Mouse (Mus musculus) embryonic facial prominence, embryonic 15.5 days (tissue): ENCODE measurements around the gene Myo1a. TPM values are rescaled to one million over a fixed set of nuclear protein-coding genes. Genes with fewer than 3 reads are reported as not detected.

ENCODE experiments used
- ATAC-seq: fragments of 200-750 bp; cut with Nextera tagmentation; 2 replicates; pipeline ENCODE4 v1.8.0; 2017; ENCODE audit warnings: low read depth, moderate TSS enrichment; ENCODE audit not compliant: insufficient number of reproducible peaks, low FRiP score, low TSS enrichment
- H3K27ac ChIP-seq: fragments of 300-500 bp; sonication (generic); replicated peaks from 2 replicates; pipeline ENCODE4 v1.5.1; 2015; ENCODE audit warnings: mild to moderate bottlenecking, inconsistent platforms
- H3K27me3 ChIP-seq: fragments of 300-500 bp; sonication (generic); 2 replicates; pipeline ENCODE4 v1.6.1; 2015; ENCODE audit warnings: inconsistent platforms
- H3K36me3 ChIP-seq: fragments of 300-500 bp; sonication (generic); 2 replicates; pipeline ENCODE4 v1.6.1; 2015; ENCODE audit warnings: mild to moderate bottlenecking, inconsistent platforms
- H3K4me1 ChIP-seq: fragments of 300-500 bp; sonication (generic); 2 replicates; pipeline ENCODE4 v1.6.1; 2015; ENCODE audit warnings: inconsistent platforms
- H3K4me2 ChIP-seq: fragments of 300-500 bp; sonication (generic); replicated peaks from 2 replicates; pipeline ENCODE4 v1.6.1; 2015; ENCODE audit warnings: mild to moderate bottlenecking, inconsistent platforms
- H3K4me3 ChIP-seq: fragments of 300-500 bp; sonication (generic); replicated peaks from 2 replicates; pipeline ENCODE4 v1.5.1; 2015; ENCODE audit warnings: mild to moderate bottlenecking, inconsistent platforms
- H3K9ac ChIP-seq: fragments of 300-500 bp; sonication (generic); 2 replicates; pipeline ENCODE4 v1.6.1; 2015; ENCODE audit warnings: inconsistent platforms
- H3K9me3 ChIP-seq: fragments of 300-500 bp; sonication (generic); replicated peaks from 2 replicates; pipeline ENCODE4 v1.6.1; 2016; ENCODE audit warnings: inconsistent platforms
- WGBS: fragments of 180-500 bp; shearing (Covaris S2); methylation state at CpG from one replicate; pipeline ENCODE4 v1.1.7; 2015; 5-methylcytosine and 5-hydroxymethylcytosine counted together
- polyA plus RNA-seq: library from polyadenylated mRNA; unstranded; fragments of >200 nt; fragmentation: Nextera tagmentation; extraction: Ambion mirVana; gene quantifications from 2 replicates; pipeline ENCODE4 v1.2.1, GENCODE M21; 2015

The Myo1a gene
- polyA plus RNA-seq, 1 experiment from 2014 or later, result 0.57 TPM

- Histone ChIP-seq H3K4me2 (peak overlapping the region; percentile 80), H3K27ac (peak overlapping the region; percentile 92), H3K27me3 (no peaks in the 10 kb centered on the region), H3K9me3 (no peaks in the 10 kb centered on the region), H3K4me1 (peaks cover 16% of the 10 kb centered on the region), H3K9ac (no peak overlapping the region), H3K36me3 (no peaks in the 10 kb centered on the region), H3K4me3 (peak overlapping the region; percentile 80)
- no peak for ATAC-seq
- 46% methylated on average over 5 of the region's 5 CpGs for WGBS
Observed at GRCm38 (mm10) chr10:127675859-127676398, 29.0 kb upstream of the Myo1a start.

GRCm38 (mm10) chr10:127676691-127677548 lies 28.1 kb upstream of the Myo1a start:
- peak overlapping the region; percentile 62 for H3K9ac ChIP-seq
- ATAC-seq, result peak; percentile 97
- peak overlapping the region; percentile 80 for H3K4me3 ChIP-seq
- no peaks in the 10 kb centered on the region for H3K9me3 ChIP-seq
- no peaks in the 10 kb centered on the region for H3K27me3 ChIP-seq
- WGBS, result under 1% methylated on average over 71 of the region's 71 CpGs
- H3K4me1 ChIP-seq, result peaks cover 16% of the 10 kb centered on the region
- no peaks in the 10 kb centered on the region for H3K36me3 ChIP-seq
- peak overlapping the region; percentile 92 for H3K27ac ChIP-seq
- peak overlapping the region; percentile 80 for H3K4me2 ChIP-seq

GRCm38 (mm10) chr10:127677591-127678336 lies 27.2 kb upstream of the Myo1a start:
- H3K4me3 ChIP-seq, result peak overlapping the region; percentile 80
- ATAC-seq, result no peak
- no peaks in the 10 kb centered on the region for H3K36me3 ChIP-seq
- 9% methylated on average over 14 of the region's 14 CpGs for whole genome bisulfite sequencing
- peak overlapping the region; percentile 75 for H3K27ac ChIP-seq
- peaks cover 16% of the 10 kb centered on the region for H3K4me1 ChIP-seq
- no peaks in the 10 kb centered on the region for H3K9me3 ChIP-seq
- peak overlapping the region; percentile 62 for H3K9ac ChIP-seq
- no peaks in the 10 kb centered on the region for H3K27me3 ChIP-seq
- H3K4me2 ChIP-seq, result peak overlapping the region; percentile 80

GRCm38 (mm10) chr10:127679208-127679607 lies 25.8 kb upstream of the Myo1a start:
- no peaks in the 10 kb centered on the region for H3K27me3 ChIP-seq
- 88% methylated on average over 1 of the region's 1 CpGs for WGBS
- H3K4me1 ChIP-seq, result peaks cover 16% of the 10 kb centered on the region
- no peaks in the 10 kb centered on the region for H3K36me3 ChIP-seq
- no peak overlapping the region for H3K27ac ChIP-seq
- no peaks in the 10 kb centered on the region for H3K9me3 ChIP-seq
- H3K4me2 ChIP-seq, result no peak overlapping the region
- no peak overlapping the region for H3K9ac ChIP-seq
- no peak for ATAC-seq
- no peak overlapping the region for H3K4me3 ChIP-seq

GRCm38 (mm10) chr10:127679881-127680280 lies 25.1 kb upstream of the Myo1a start:
- Histone ChIP-seq H3K9ac (no peak overlapping the region), H3K4me1 (peaks cover 15% of the 10 kb centered on the region), H3K36me3 (no peaks in the 10 kb centered on the region), H3K4me2 (no peak overlapping the region), H3K27ac (no peak overlapping the region), H3K27me3 (no peaks in the 10 kb centered on the region), H3K4me3 (no peak overlapping the region), H3K9me3 (no peaks in the 10 kb centered on the region)
- no peak for ATAC-seq
- WGBS, result 91% methylated on average over 3 of the region's 3 CpGs

- Histone ChIP-seq H3K4me1 (0 out of 2 replicates have a peak, but pooled peaks cover 9% of the 10 kb centered on the region), H3K9ac (no peak overlapping the region), H3K36me3 (no peaks in the 10 kb centered on the region), H3K27me3 (no peaks in the 10 kb centered on the region), H3K9me3 (no peaks in the 10 kb centered on the region), H3K4me2 (no peak overlapping the region), H3K27ac (no peak overlapping the region), H3K4me3 (no peak overlapping the region)
- 76% methylated on average over 6 of the region's 6 CpGs for whole genome bisulfite sequencing
- ATAC-seq, result no peak
Observed at GRCm38 (mm10) chr10:127682886-127683285, 22.1 kb upstream of the Myo1a start.

GRCm38 (mm10) chr10:127691053-127691452 lies 13.9 kb upstream of the Myo1a start:
- H3K27me3 ChIP-seq, result no peaks in the 10 kb centered on the region
- no peaks in the 10 kb centered on the region for H3K9me3 ChIP-seq
- H3K4me1 ChIP-seq, result 0 out of 2 replicates have a peak, but pooled peaks cover 2% of the 10 kb centered on the region
- no peak overlapping the region for H3K4me2 ChIP-seq
- H3K9ac ChIP-seq, result no peak overlapping the region
- no peak for ATAC-seq
- peaks cover 36% of the 10 kb centered on the region for H3K36me3 ChIP-seq
- WGBS, result 27% methylated on average over 1 of the region's 1 CpGs
- H3K27ac ChIP-seq, result no peak overlapping the region
- H3K4me3 ChIP-seq, result no peak overlapping the region

- H3K4me3 ChIP-seq, result no peak overlapping the region
- no peak overlapping the region for H3K4me2 ChIP-seq
- H3K27ac ChIP-seq, result no peak overlapping the region
- WGBS, result 43% methylated on average over 2 of the region's 2 CpGs
- H3K36me3 ChIP-seq, result peaks cover 60% of the 10 kb centered on the region
- no peaks in the 10 kb centered on the region for H3K4me1 ChIP-seq
- no peak overlapping the region for H3K9ac ChIP-seq
- no peaks in the 10 kb centered on the region for H3K27me3 ChIP-seq
- no peak for ATAC-seq
- H3K9me3 ChIP-seq, result no peaks in the 10 kb centered on the region
Observed at GRCm38 (mm10) chr10:127694636-127695035, 10.3 kb upstream of the Myo1a start.

GRCm38 (mm10) chr10:127695775-127696174 lies 9.2 kb upstream of the Myo1a start:
- Histone ChIP-seq H3K4me1 (no peaks in the 10 kb centered on the region), H3K36me3 (peaks cover 52% of the 10 kb centered on the region), H3K9ac (no peak overlapping the region), H3K9me3 (no peaks in the 10 kb centered on the region), H3K27me3 (no peaks in the 10 kb centered on the region), H3K4me2 (no peak overlapping the region), H3K4me3 (no peak overlapping the region), H3K27ac (no peak overlapping the region)
- ATAC-seq, result no peak
- WGBS, result 89% methylated on average over 7 of the region's 7 CpGs

- H3K4me3 ChIP-seq, result no peak overlapping the region
- ATAC-seq, result no peak
- no peaks in the 10 kb centered on the region for H3K9me3 ChIP-seq
- no peaks in the 10 kb centered on the region for H3K27me3 ChIP-seq
- no peaks in the 10 kb centered on the region for H3K4me1 ChIP-seq
- WGBS, result 85% methylated on average over 7 of the region's 7 CpGs
- no peak overlapping the region for H3K9ac ChIP-seq
- H3K36me3 ChIP-seq, result peaks cover 39% of the 10 kb centered on the region
- no peak overlapping the region for H3K4me2 ChIP-seq
- H3K27ac ChIP-seq, result no peak overlapping the region
Observed at GRCm38 (mm10) chr10:127698966-127699365, 6.0 kb upstream of the Myo1a start.

- no peak overlapping the region for H3K4me3 ChIP-seq
- no peak for ATAC-seq
- H3K27me3 ChIP-seq, result no peaks in the 10 kb centered on the region
- no peaks in the 10 kb centered on the region for H3K4me1 ChIP-seq
- H3K36me3 ChIP-seq, result peaks cover 11% of the 10 kb centered on the region
- no peak overlapping the region for H3K27ac ChIP-seq
- no peaks in the 10 kb centered on the region for H3K9me3 ChIP-seq
- no peak overlapping the region for H3K9ac ChIP-seq
- 34% methylated on average over 4 of the region's 4 CpGs for WGBS
- no peak overlapping the region for H3K4me2 ChIP-seq
Observed at GRCm38 (mm10) chr10:127703299-127703698, 1.7 kb upstream of the Myo1a start.
